Mouse (Mus musculus): Measurements from ENCODE around the gene Vps52. TPM values are rescaled to one million over a fixed set of nuclear protein-coding genes. Genes with fewer than 3 reads are reported as not detected.
A peak's percentile ranks its signal among the peaks of the same experiment; 100 is the strongest.
"Not testable (repeated sequence)": the region's sequence is repeated elsewhere in the genome, so short reads cannot be mapped to it uniquely, and the experiment has no call there.

Gene Vps52
- polyA plus RNA-seq, 1 experiment from 2014 or later = 55.4 TPM

DNA sequence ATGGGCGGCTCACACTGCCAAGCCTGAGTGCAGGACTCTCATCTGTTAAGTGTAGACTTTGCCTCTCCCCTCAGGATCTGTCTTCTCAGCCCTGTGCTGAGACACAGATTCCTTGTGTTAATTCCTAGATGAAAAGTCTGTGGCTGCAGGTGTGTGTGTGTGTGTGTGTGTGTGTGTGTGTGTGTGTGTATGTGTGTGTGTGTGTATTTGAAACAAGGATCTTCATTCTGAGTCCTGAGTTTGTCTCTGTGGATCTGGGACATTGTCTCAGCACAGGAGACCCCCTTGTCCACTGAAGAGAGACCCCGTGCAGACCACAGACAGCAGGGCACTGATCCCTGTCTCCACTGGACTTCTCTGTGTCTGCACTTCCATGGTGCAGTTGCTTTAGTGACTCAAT lies 45.2 kb downstream of the Vps52 start:
- Histone ChIP-seq H3K4me2 (peak overlapping the region; percentile 99), H3K27me3 (peaks cover 44% of the 10 kb centered on the region), H3K4me3 (peak overlapping the region; percentile 59; the same call in 1 of the 2 replicates)
- not testable (repeated sequence) for H3K27ac ChIP-seq; H3K36me3 ChIP-seq; H3K9ac ChIP-seq; ATAC-seq (ENCODE audit: borderline replicate concordance, extremely low read depth, low FRiP score, low TSS enrichment); H3K4me1 ChIP-seq; H3K9me3 ChIP-seq
- WGBS = 47% methylated on average over 2 of the region's 2 CpGs

DNA sequence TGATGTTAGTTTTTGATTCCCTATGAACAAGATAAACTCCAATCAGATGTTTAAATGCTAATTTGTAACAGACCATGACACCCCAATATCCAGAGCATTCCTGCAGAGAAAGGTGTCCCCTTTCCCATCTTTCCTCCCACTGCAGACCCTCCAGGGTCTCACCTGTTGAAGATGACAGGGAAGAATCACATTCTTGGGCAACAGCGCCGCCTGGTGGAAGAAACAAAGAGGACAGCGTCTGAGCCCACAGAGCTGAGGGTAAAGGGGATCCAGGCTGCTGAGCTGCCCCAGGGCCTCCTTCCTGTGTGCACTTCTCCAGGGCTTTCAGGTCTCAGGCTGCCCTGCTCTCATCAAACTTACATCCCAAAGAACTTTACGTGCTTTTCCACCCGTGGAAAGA lies 47.8 kb downstream of the Vps52 start:
- 5% methylated on average over 5 of the region's 5 CpGs for WGBS
- no peaks in the 10 kb centered on the region for H3K36me3 ChIP-seq

DNA sequence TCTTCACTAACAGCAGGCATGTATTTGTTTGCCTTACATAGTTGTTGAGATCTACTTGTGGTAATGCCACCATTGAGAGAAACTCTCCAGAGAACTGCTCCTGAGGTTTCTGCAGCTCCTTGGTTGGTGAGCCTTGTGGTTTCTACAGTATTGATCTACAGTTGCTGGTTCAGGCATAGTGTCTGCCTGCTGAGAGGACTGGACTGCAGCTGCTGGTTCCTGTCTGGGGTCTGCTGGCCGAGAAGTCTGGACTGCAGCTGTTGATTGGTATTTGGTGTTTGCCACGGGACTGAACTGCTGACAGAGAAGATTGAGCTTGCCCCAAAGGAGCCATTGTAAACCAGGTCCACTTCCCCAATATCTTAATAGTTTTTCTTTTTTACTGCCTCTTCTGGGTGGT lies 51.0 kb downstream of the Vps52 start:
- Histone ChIP-seq H3K4me3 (no peak overlapping the region), H3K9me3 (no peaks in the 10 kb centered on the region), H3K36me3 (no peaks in the 10 kb centered on the region), H3K27me3 (peaks cover 12% of the 10 kb centered on the region), H3K27ac (no peak overlapping the region), H3K4me2 (no peak overlapping the region), H3K4me1 (no peaks in the 10 kb centered on the region), H3K9ac (no peak overlapping the region)
- 37% methylated on average over 2 of the region's 2 CpGs for WGBS
- no peak for ATAC-seq (ENCODE audit: borderline replicate concordance, extremely low read depth, low FRiP score, low TSS enrichment)

More for the DNA sequence above, 47.8 kb downstream of the Vps52 start:
- H3K4me1 ChIP-seq = peaks cover 9% of the 10 kb centered on the region; the same call in 1 of the 2 replicates
- H3K9me3 ChIP-seq = no peaks in the 10 kb centered on the region
- H3K4me3 ChIP-seq = no peak overlapping the region
- H3K9ac ChIP-seq = no peak overlapping the region
- H3K4me2 ChIP-seq = no peak overlapping the region
- H3K27ac ChIP-seq = no peak overlapping the region
- peaks cover 36% of the 10 kb centered on the region for H3K27me3 ChIP-seq
- no peak for ATAC-seq (ENCODE audit: borderline replicate concordance, extremely low read depth, low FRiP score, low TSS enrichment)

DNA sequence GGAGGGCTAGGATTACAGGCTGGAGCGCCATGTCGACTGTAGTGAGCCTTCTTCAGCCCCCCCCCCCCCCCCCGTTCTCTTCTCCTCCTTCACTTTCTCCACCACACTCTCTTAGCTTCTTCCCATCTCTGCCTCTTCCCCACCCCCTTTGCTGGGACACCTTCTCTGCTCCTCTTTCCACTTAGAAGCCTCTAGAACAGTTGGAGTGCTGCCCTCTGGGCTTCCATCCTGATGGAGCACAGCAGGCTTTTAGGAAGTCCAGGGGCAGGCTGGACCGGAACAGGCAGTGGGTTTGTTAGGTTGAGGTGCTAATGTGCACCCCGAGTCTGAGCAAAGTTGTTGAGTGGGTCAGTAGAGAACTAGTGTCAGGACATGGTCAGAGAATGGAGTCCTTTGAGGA lies 54.5 kb downstream of the Vps52 start:
- peaks cover 6% of the 10 kb centered on the region; the same call in 1 of the 2 replicates for H3K27me3 ChIP-seq
- ATAC-seq (ENCODE audit: borderline replicate concordance, extremely low read depth, low FRiP score, low TSS enrichment) = no peak
- 68% methylated on average over 5 of the region's 5 CpGs for WGBS

DNA sequence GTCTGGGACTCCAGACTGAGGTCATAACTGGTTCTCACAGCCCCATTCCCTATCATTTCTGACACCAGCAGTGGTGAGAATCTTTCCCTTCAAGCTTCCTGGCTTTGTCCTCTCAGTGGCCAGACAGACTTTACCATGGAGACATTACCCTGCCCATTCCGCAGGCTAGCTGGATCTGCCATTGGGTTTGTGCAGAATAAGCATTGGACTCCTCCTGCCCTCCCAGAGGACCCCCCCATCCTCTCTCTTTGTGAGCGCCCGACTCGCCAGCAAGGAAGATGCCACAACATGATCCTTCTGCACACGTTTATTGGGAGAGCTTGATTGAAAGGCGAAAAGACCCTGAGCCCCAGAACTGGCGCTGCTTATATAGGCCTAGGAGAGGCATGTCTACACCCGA lies 57.8 kb downstream of the Vps52 start:
- no peak for ATAC-seq (ENCODE audit: borderline replicate concordance, extremely low read depth, low FRiP score, low TSS enrichment)
- H3K4me3 ChIP-seq = no peak overlapping the region
- 87% methylated on average over 8 of the region's 8 CpGs for WGBS
- no peaks in the 10 kb centered on the region for H3K9me3 ChIP-seq
- no peak overlapping the region for H3K27ac ChIP-seq
- no peaks in the 10 kb centered on the region for H3K4me1 ChIP-seq
- no peaks in the 10 kb centered on the region for H3K36me3 ChIP-seq
- H3K9ac ChIP-seq = no peak overlapping the region
- no peak overlapping the region for H3K4me2 ChIP-seq
- no peaks in the 10 kb centered on the region for H3K27me3 ChIP-seq

More for the DNA sequence above, 54.5 kb downstream of the Vps52 start:
- no peak overlapping the region for H3K4me2 ChIP-seq
- no peaks in the 10 kb centered on the region for H3K36me3 ChIP-seq
- no peak overlapping the region for H3K27ac ChIP-seq
- H3K9ac ChIP-seq = no peak overlapping the region
- H3K4me3 ChIP-seq = no peak overlapping the region
- no peaks in the 10 kb centered on the region for H3K4me1 ChIP-seq
- no peaks in the 10 kb centered on the region for H3K9me3 ChIP-seq

Other genes with a start within 250 kb of the Vps52 start
- 58.8 and 60.7 TPM in 2 replicates for gene March2, start 237.1 kb upstream of the Vps52 start, polyA plus RNA-seq (2015; fragmentation: Nextera tagmentation; extraction: Ambion mirVana)
- gene Rab11b, start 195.3 kb upstream of the Vps52 start, polyA plus RNA-seq (2015; fragmentation: Nextera tagmentation; extraction: Ambion mirVana) = 281 and 306 TPM in 2 replicates
- gene Angptl4, start 174.0 kb upstream of the Vps52 start, polyA plus RNA-seq (2015; fragmentation: Nextera tagmentation; extraction: Ambion mirVana) = 43.7 and 47.0 TPM in 2 replicates
- 68.0 and 77.8 TPM in 2 replicates for gene Kank3, start 145.3 kb upstream of the Vps52 start, polyA plus RNA-seq (2015; fragmentation: Nextera tagmentation; extraction: Ambion mirVana)
- gene Rps28, start 131.2 kb upstream of the Vps52 start, polyA plus RNA-seq (2015; fragmentation: Nextera tagmentation; extraction: Ambion mirVana) = 885 and 959 TPM in 2 replicates
- gene Ndufa7, start 131.2 kb upstream of the Vps52 start, polyA plus RNA-seq (2015; fragmentation: Nextera tagmentation; extraction: Ambion mirVana) = 425 and 461 TPM in 2 replicates
- 69.4 and 74.0 TPM in 2 replicates for gene Cd320, start 112.7 kb upstream of the Vps52 start, polyA plus RNA-seq (2015; fragmentation: Nextera tagmentation; extraction: Ambion mirVana)
- gene Gm7029, start 82.0 kb upstream of the Vps52 start, polyA plus RNA-seq (2015; fragmentation: Nextera tagmentation; extraction: Ambion mirVana) = not detected in 2 replicates
- gene Kifc1, start 65.2 kb upstream of the Vps52 start, polyA plus RNA-seq (2015; fragmentation: Nextera tagmentation; extraction: Ambion mirVana) = 10.1 and 10.6 TPM in 2 replicates
- 0.28 and 0.31 TPM in 2 replicates for gene Platr17, start 50.7 kb upstream of the Vps52 start, polyA plus RNA-seq (2015; fragmentation: Nextera tagmentation; extraction: Ambion mirVana)
- 50.8 and 54.6 TPM in 2 replicates for gene Daxx, start 46.4 kb upstream of the Vps52 start, polyA plus RNA-seq (2015; fragmentation: Nextera tagmentation; extraction: Ambion mirVana)
- 45.3 and 52.6 TPM in 2 replicates for gene Tapbp, start 39.9 kb upstream of the Vps52 start, polyA plus RNA-seq (2015; fragmentation: Nextera tagmentation; extraction: Ambion mirVana)
- 17.8 and 20.6 TPM in 2 replicates for gene Zbtb22, start 39.9 kb upstream of the Vps52 start, polyA plus RNA-seq (2015; fragmentation: Nextera tagmentation; extraction: Ambion mirVana)
- gene Rgl2, start 26.3 kb upstream of the Vps52 start, polyA plus RNA-seq (2015; fragmentation: Nextera tagmentation; extraction: Ambion mirVana) = 47.7 and 57.8 TPM in 2 replicates
- gene Pfdn6, start 15.5 kb upstream of the Vps52 start, polyA plus RNA-seq (2015; fragmentation: Nextera tagmentation; extraction: Ambion mirVana) = 137 and 153 TPM in 2 replicates
- 33.1 and 34.2 TPM in 2 replicates for gene Wdr46, start 15.2 kb upstream of the Vps52 start, polyA plus RNA-seq (2015; fragmentation: Nextera tagmentation; extraction: Ambion mirVana)
- gene B3galt4, start 4.3 kb upstream of the Vps52 start, polyA plus RNA-seq (2015; fragmentation: Nextera tagmentation; extraction: Ambion mirVana) = 3.8 and 4.3 TPM in 2 replicates
- 1,650 and 1,822 TPM in 2 replicates for gene Rps18, start 189 bp downstream of the Vps52 start, polyA plus RNA-seq (2015; fragmentation: Nextera tagmentation; extraction: Ambion mirVana)
- 49.7 and 69.2 TPM in 2 replicates for gene H2-K1, start 44.5 kb downstream of the Vps52 start, polyA plus RNA-seq (2015; fragmentation: Nextera tagmentation; extraction: Ambion mirVana)
- 20.9 and 23.2 TPM in 2 replicates for gene Ring1, start 68.9 kb downstream of the Vps52 start, polyA plus RNA-seq (2015; fragmentation: Nextera tagmentation; extraction: Ambion mirVana)
- 46.1 and 49.1 TPM in 2 replicates for gene H2-Ke6, start 72.2 kb downstream of the Vps52 start, polyA plus RNA-seq (2015; fragmentation: Nextera tagmentation; extraction: Ambion mirVana)
- 192 and 205 TPM in 2 replicates for gene Slc39a7, start 75.9 kb downstream of the Vps52 start, polyA plus RNA-seq (2015; fragmentation: Nextera tagmentation; extraction: Ambion mirVana)
- gene Rxrb, start 76.0 kb downstream of the Vps52 start, polyA plus RNA-seq (2015; fragmentation: Nextera tagmentation; extraction: Ambion mirVana) = 47.5 and 56.0 TPM in 2 replicates
- gene Col11a2, start 83.6 kb downstream of the Vps52 start, polyA plus RNA-seq (2015; fragmentation: Nextera tagmentation; extraction: Ambion mirVana) = 4.1 and 5.0 TPM in 2 replicates
- gene H2-Oa, start 136.5 kb downstream of the Vps52 start, polyA plus RNA-seq (2015; fragmentation: Nextera tagmentation; extraction: Ambion mirVana) = 0.44 and 1.0 TPM in 2 replicates
- gene H2-DMa, start 163.7 kb downstream of the Vps52 start, polyA plus RNA-seq (2015; fragmentation: Nextera tagmentation; extraction: Ambion mirVana) = 12.1 and 13.8 TPM in 2 replicates
- 102 and 106 TPM in 2 replicates for gene Brd2, start 166.8 kb downstream of the Vps52 start, polyA plus RNA-seq (2015; fragmentation: Nextera tagmentation; extraction: Ambion mirVana)
- 1.8 and 1.9 TPM in 2 replicates for gene H2-DMb2, start 187.5 kb downstream of the Vps52 start, polyA plus RNA-seq (2015; fragmentation: Nextera tagmentation; extraction: Ambion mirVana)
- 2.0 and 3.2 TPM in 2 replicates for gene H2-DMb1, start 197.3 kb downstream of the Vps52 start, polyA plus RNA-seq (2015; fragmentation: Nextera tagmentation; extraction: Ambion mirVana)
- gene Tap1, start 231.7 kb downstream of the Vps52 start, polyA plus RNA-seq (2015; fragmentation: Nextera tagmentation; extraction: Ambion mirVana) = 6.7 and 7.6 TPM in 2 replicates
- 6.5 and 10.8 TPM in 2 replicates for gene Psmb9, start 232.0 kb downstream of the Vps52 start, polyA plus RNA-seq (2015; fragmentation: Nextera tagmentation; extraction: Ambion mirVana)
- gene Psmb8, start 241.9 kb downstream of the Vps52 start, polyA plus RNA-seq (2015; fragmentation: Nextera tagmentation; extraction: Ambion mirVana) = 17.1 and 29.7 TPM in 2 replicates
- gene Tap2, start 247.7 kb downstream of the Vps52 start, polyA plus RNA-seq (2015; fragmentation: Nextera tagmentation; extraction: Ambion mirVana) = 8.6 and 12.7 TPM in 2 replicates

Data from lung, embryonic 15.5 days (tissue).